Mouse (Mus musculus) 3T3-L1 (cell line): ENCODE results near the gene Mettl14.

ENCODE experiments used
- DNase-seq: peaks from one replicate; pipeline ENCODE4 v3.0.0-alpha.2; 2015; ENCODE audit warnings: low read depth, low spot score

Mettl14 gene

GRCm38 (mm10) chr3:123356377-123356991 lies 29.4 kb downstream of the Mettl14 start:
- DNase-seq, result no peak

- DNase-seq, result no peak
Measured at GRCm38 (mm10) chr3:123354388-123354787, 31.5 kb downstream of the Mettl14 start.

- no peak for DNase-seq
Measured at GRCm38 (mm10) chr3:123353661-123354060, 32.2 kb downstream of the Mettl14 start.

- peak; percentile 90 for DNase-seq
Measured at GRCm38 (mm10) chr3:123353183-123353582, 32.7 kb downstream of the Mettl14 start.

- no peak for DNase-seq
Measured at GRCm38 (mm10) chr3:123351519-123351918, 34.4 kb downstream of the Mettl14 start.

- no peak for DNase-seq
Measured at GRCm38 (mm10) chr3:123350602-123351001, 35.3 kb downstream of the Mettl14 start.

- no peak for DNase-seq
Measured at GRCm38 (mm10) chr3:123348080-123348802, 37.7 kb downstream of the Mettl14 start.

- DNase-seq, result no peak
Measured at GRCm38 (mm10) chr3:123343690-123344089, 42.2 kb downstream of the Mettl14 start.

GRCm38 (mm10) chr3:123341049-123341448 lies 44.9 kb downstream of the Mettl14 start:
- no peak for DNase-seq

GRCm38 (mm10) chr3:123338666-123339195 lies 47.2 kb downstream of the Mettl14 start:
- DNase-seq, result peak; percentile 57

GRCm38 (mm10) chr3:123337853-123338252 lies 48.1 kb downstream of the Mettl14 start:
- DNase-seq, result no peak

GRCm38 (mm10) chr3:123336951-123337350 lies 49.0 kb downstream of the Mettl14 start:
- DNase-seq, result no peak

- DNase-seq, result no peak
Measured at GRCm38 (mm10) chr3:123336455-123336854, 49.5 kb downstream of the Mettl14 start.

- peak; percentile 95 for DNase-seq
Measured at GRCm38 (mm10) chr3:123335480-123335879, 50.4 kb downstream of the Mettl14 start.

GRCm38 (mm10) chr3:123334947-123335346 lies 51.0 kb downstream of the Mettl14 start:
- DNase-seq, result peak; percentile 93

GRCm38 (mm10) chr3:123333055-123333424 lies 52.9 kb downstream of the Mettl14 start:
- DNase-seq, result peak; percentile 74

GRCm38 (mm10) chr3:123332330-123333054 lies 53.4 kb downstream of the Mettl14 start:
- DNase-seq, result no peak

- DNase-seq, result no peak
Measured at GRCm38 (mm10) chr3:123330221-123330620, 55.7 kb downstream of the Mettl14 start.

- DNase-seq, result peak; percentile 99
Measured at GRCm38 (mm10) chr3:123329251-123329650, 56.7 kb downstream of the Mettl14 start.

GRCm38 (mm10) chr3:123324326-123324725 lies 61.6 kb downstream of the Mettl14 start:
- no peak for DNase-seq

- peak; percentile 86 for DNase-seq
Measured at GRCm38 (mm10) chr3:123322147-123322546, 63.8 kb downstream of the Mettl14 start.

GRCm38 (mm10) chr3:123321612-123322011 lies 64.3 kb downstream of the Mettl14 start:
- DNase-seq, result peak; percentile 92
